Mouse (Mus musculus): ENCODE data around the gene Olfr544. TPM values are rescaled to one million over a fixed set of nuclear protein-coding genes. Genes with fewer than 3 reads are reported as not detected.

Gene Olfr544
- not detected for total RNA-seq (2021)
- not detected in 2 replicates for polyA plus RNA-seq (2012; rRNA removed)
- long read RNA-seq = 0 reads

DNA sequence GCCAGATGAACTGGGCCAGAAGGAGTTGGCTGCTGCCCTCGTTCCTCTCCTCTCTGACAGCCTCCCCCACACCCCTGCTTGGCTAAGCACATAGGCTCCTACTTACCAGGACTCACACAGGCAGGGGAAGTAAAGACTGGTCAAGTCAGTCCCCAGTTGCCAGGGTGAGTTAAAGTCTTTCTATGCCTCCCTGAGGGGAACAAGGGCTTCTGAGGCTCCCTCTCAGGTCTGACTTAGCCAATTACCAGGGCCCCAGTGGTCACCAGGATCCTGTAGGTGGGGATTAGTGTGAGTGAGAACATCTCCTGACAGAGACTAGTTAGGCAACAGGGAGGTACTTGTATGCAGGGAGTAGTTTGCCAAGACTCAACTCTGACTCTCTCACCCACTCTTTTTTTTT is at the start of gene Olfr544:
Gene Olfr544 (minus strand): TSS at position 153 of the 400 bp plus-strand sequence.
- DNase-seq = no peak
- Histone ChIP-seq H3K4me1 (ENCODE audit: control insufficient read depth, insufficient read depth, low read length) (no peaks in the 10 kb centered on the region), H3K9ac (ENCODE audit: low read depth, low read length) (no peak within 1 kb of the TSS), H3K36me3 (ENCODE audit: control insufficient read depth, insufficient read depth, low read length) (no peaks in the 10 kb centered on the region), H3K27me3 (ENCODE audit: control insufficient read depth, insufficient read depth, low read length) (no peaks in the 10 kb centered on the region), H3K79me2 (replicated peaks; ENCODE audit: control insufficient read depth, insufficient read depth, low read length) (no peaks in the 10 kb centered on the region), H3K27ac (no peak within 1 kb of the TSS), H3K4me3 (no peak within 1 kb of the TSS)
- TF ChIP-seq POLR2A (IDR thresholded peaks at IDR 0.05; ENCODE audit: insufficient read depth, low read depth, low read length) = no peak
- TF ChIP-seq CTCF (IDR thresholded peaks at IDR 0.05) = no peak
- TF ChIP-seq EP300 (IDR thresholded peaks at IDR 0.05; ENCODE audit: insufficient read depth, low read depth, low read length) = no peak
- 14% methylated on average over 1 of the region's 1 CpGs for WGBS
- intact Hi-C loops (cut with DNase I) = no loop called here

DNA sequence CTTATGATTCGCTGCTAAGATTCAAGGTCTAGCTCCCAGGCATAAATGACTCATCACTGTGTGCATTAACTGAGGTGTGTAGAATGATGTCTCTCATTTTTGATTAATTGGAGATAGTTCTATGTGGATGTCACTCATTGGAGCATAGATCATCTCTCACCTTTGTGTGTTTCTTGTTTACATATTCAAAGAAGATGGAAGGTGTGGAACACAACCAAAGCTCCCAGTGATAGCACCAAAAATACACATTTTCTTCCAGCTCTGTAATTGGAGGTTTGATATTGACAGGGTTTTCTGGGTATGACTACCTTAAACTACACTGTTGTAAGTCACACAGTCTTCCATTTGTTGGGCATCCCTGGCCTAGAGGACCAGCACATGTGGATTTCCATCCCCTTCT is 46.3 kb upstream of the Olfr544 start, which contains the start of gene Olfr547:
Gene Olfr547 (plus strand): TSS at position 301 of the 400 bp plus-strand sequence.
- 70% methylated on average over 1 of the region's 1 CpGs for WGBS
- no peak for DNase-seq
- H3K27ac ChIP-seq = no peak within 1 kb of the TSS
- TF ChIP-seq EP300 (IDR thresholded peaks at IDR 0.05; ENCODE audit: insufficient read depth, low read depth, low read length) = no peak
- no peak for TF ChIP-seq POLR2A (IDR thresholded peaks at IDR 0.05; ENCODE audit: insufficient read depth, low read depth, low read length)
- TF ChIP-seq CTCF (IDR thresholded peaks at IDR 0.05) = no peak
- no peak within 1 kb of the TSS for H3K9ac ChIP-seq (ENCODE audit: low read depth, low read length)
- H3K4me3 ChIP-seq = no peak within 1 kb of the TSS
- H3K36me3 ChIP-seq (ENCODE audit: control insufficient read depth, insufficient read depth, low read length) = no peaks in the 10 kb centered on the region
- intact Hi-C loops (cut with DNase I) = no loop called here
- no peaks in the 10 kb centered on the region for H3K79me2 ChIP-seq (replicated peaks; ENCODE audit: control insufficient read depth, insufficient read depth, low read length)
- H3K27me3 ChIP-seq (ENCODE audit: control insufficient read depth, insufficient read depth, low read length) = no peaks in the 10 kb centered on the region
- H3K4me1 ChIP-seq (ENCODE audit: control insufficient read depth, insufficient read depth, low read length) = no peaks in the 10 kb centered on the region

- intact Hi-C loops (cut with DNase I) = no loop called here
- no peaks in the 10 kb centered on the region for H3K4me1 ChIP-seq (ENCODE audit: control insufficient read depth, insufficient read depth, low read length)
- WGBS = 63% methylated on average over 1 of the region's 1 CpGs
Measured at GRCm38 (mm10) chr7:102529052-102529451, 40.9 kb upstream of the Olfr544 start.

DNA sequence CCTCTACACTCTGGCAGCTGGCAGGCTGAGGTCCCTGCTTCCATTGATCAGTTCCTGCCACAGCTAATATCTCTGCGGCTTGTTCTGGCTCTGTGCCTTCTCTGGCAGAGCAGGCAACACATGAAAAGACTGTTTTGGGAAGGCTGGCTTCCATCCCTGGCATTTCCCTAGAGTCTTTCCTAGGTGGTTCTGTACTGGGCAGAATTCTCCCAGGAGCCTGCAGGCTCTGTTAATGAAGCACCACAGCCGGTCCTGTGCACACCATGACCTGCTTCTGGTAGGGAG is 28.9 kb upstream of the Olfr544 start:
- Histone ChIP-seq H3K79me2 (replicated peaks; ENCODE audit: control insufficient read depth, insufficient read depth, low read length) (no peaks in the 10 kb centered on the region), H3K9ac (ENCODE audit: low read depth, low read length) (no peak overlapping the region), H3K27ac (no peak overlapping the region), H3K27me3 (ENCODE audit: control insufficient read depth, insufficient read depth, low read length) (no peaks in the 10 kb centered on the region), H3K4me3 (no peak overlapping the region), H3K4me1 (ENCODE audit: control insufficient read depth, insufficient read depth, low read length) (no peaks in the 10 kb centered on the region; the same call in 1 of the 2 replicates), H3K36me3 (ENCODE audit: control insufficient read depth, insufficient read depth, low read length) (no peaks in the 10 kb centered on the region)
- intact Hi-C loops (cut with DNase I) = no loop called here
- WGBS = 51% methylated on average over 2 of the region's 2 CpGs
- TF ChIP-seq POLR2A (IDR thresholded peaks at IDR 0.05; ENCODE audit: insufficient read depth, low read depth, low read length) (no peak), CTCF (IDR thresholded peaks at IDR 0.05) (no peak), EP300 (IDR thresholded peaks at IDR 0.05; ENCODE audit: insufficient read depth, low read depth, low read length) (no peak)
- DNase-seq = no peak

More at GRCm38 (mm10) chr7:102529052-102529451, 40.9 kb upstream of the Olfr544 start:
- Histone ChIP-seq H3K36me3 (ENCODE audit: control insufficient read depth, insufficient read depth, low read length) (no peaks in the 10 kb centered on the region), H3K27me3 (ENCODE audit: control insufficient read depth, insufficient read depth, low read length) (no peaks in the 10 kb centered on the region), H3K79me2 (replicated peaks; ENCODE audit: control insufficient read depth, insufficient read depth, low read length) (no peaks in the 10 kb centered on the region), H3K9ac (ENCODE audit: low read depth, low read length) (no peak overlapping the region), H3K27ac (no peak overlapping the region), H3K4me3 (no peak overlapping the region)
- no peak for TF ChIP-seq POLR2A (IDR thresholded peaks at IDR 0.05; ENCODE audit: insufficient read depth, low read depth, low read length)
- no peak for TF ChIP-seq CTCF (IDR thresholded peaks at IDR 0.05)
- TF ChIP-seq EP300 (IDR thresholded peaks at IDR 0.05; ENCODE audit: insufficient read depth, low read depth, low read length) = no peak
- DNase-seq = no peak

DNA sequence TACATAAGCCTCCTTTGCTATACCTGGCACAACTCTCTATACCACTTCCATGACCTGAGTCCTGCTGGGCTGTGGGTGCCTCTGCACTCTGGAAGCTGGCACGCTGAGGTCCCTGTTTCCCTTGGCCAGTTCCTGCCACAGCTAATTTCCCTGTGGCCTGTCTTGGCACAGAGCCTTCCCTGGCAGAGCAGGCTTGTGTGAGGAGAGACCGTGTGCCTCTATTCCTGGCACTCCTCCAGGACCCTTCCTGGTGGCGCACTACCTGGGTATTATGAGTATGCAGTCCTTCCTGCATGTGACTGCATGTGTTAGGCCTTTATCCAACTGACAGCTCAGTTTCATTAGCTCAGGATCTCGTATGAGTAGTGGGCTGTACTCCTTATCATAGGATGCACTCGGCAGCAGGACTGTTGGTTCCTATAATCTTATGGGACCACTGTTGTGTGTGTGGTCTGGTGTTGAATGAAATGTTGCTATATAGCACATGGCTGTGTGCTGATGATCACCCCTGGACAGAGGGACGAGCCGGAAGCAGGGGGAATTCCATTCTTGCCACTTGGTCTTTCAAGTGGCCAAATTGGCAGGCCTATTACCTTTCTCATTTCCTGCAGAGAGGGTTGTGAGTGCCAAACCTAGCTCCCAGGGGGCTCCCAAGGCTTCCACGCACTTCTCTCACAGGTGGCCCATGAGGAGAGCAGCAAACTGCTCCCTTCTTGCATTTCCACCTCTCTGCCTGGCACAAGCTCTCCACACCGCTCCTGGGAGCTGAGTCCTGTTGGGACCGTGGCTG is 28.3 kb upstream of the Olfr544 start:
- 31% methylated on average over 10 of the region's 10 CpGs for WGBS
- Histone ChIP-seq H3K36me3 (ENCODE audit: control insufficient read depth, insufficient read depth, low read length) (no peaks in the 10 kb centered on the region), H3K9ac (ENCODE audit: low read depth, low read length) (no peak overlapping the region), H3K27ac (no peak overlapping the region), H3K27me3 (ENCODE audit: control insufficient read depth, insufficient read depth, low read length) (no peaks in the 10 kb centered on the region), H3K4me3 (no peak overlapping the region), H3K4me1 (ENCODE audit: control insufficient read depth, insufficient read depth, low read length) (no peaks in the 10 kb centered on the region; the same call in 1 of the 2 replicates), H3K79me2 (replicated peaks; ENCODE audit: control insufficient read depth, insufficient read depth, low read length) (no peaks in the 10 kb centered on the region)
- intact Hi-C loops (cut with DNase I) = no loop called here
- TF ChIP-seq EP300 (IDR thresholded peaks at IDR 0.05; ENCODE audit: insufficient read depth, low read depth, low read length) (no peak), CTCF (IDR thresholded peaks at IDR 0.05) (no peak), POLR2A (IDR thresholded peaks at IDR 0.05; ENCODE audit: insufficient read depth, low read depth, low read length) (no peak)
- peak in 1 of 2 experiments; percentile 28 for DNase-seq

DNA sequence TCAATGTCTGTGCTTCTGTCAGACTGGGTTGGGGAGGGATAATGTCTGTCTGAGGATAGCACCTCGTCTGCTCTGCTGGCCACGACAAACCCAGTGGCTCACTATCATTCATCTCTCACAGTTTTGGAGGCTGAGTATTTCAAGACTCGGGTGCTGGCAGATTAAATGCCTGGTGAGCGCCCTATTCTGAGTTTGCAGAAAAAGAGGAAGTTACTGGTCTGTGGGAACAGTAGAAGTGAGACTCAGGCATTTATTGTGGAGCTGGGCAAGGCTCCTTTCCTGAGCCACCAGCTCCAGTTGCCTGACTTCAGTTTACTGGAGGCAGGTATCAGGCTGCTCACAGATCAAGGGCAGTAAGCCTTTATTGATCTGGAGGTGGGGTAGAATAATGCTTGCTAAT is 26.0 kb upstream of the Olfr544 start:
- Histone ChIP-seq H3K27me3 (ENCODE audit: control insufficient read depth, insufficient read depth, low read length) (no peaks in the 10 kb centered on the region), H3K27ac (no peak overlapping the region), H3K4me3 (no peak overlapping the region), H3K36me3 (ENCODE audit: control insufficient read depth, insufficient read depth, low read length) (no peaks in the 10 kb centered on the region), H3K4me1 (ENCODE audit: control insufficient read depth, insufficient read depth, low read length) (no peaks in the 10 kb centered on the region; the same call in 1 of the 2 replicates), H3K79me2 (replicated peaks; ENCODE audit: control insufficient read depth, insufficient read depth, low read length) (no peaks in the 10 kb centered on the region), H3K9ac (ENCODE audit: low read depth, low read length) (no peak overlapping the region)
- TF ChIP-seq CTCF (IDR thresholded peaks at IDR 0.05) = no peak
- TF ChIP-seq EP300 (IDR thresholded peaks at IDR 0.05; ENCODE audit: insufficient read depth, low read depth, low read length) = no peak
- TF ChIP-seq POLR2A (IDR thresholded peaks at IDR 0.05; ENCODE audit: insufficient read depth, low read depth, low read length) = no peak
- no peak for DNase-seq
- 67% methylated on average over 4 of the region's 4 CpGs for WGBS
- intact Hi-C loops (cut with DNase I) = no loop called here

All from heart, adult 2 months (tissue).